Mouse (Mus musculus) right cerebral cortex, postnatal 36 days (tissue): ENCODE data around the gene Sstr4.

ENCODE experiments used
- DNase-seq, 2 experiments: peaks; one replicate each; pipeline ENCODE4 v3.0.0; 2022; ENCODE audit warnings: low spot score in 2 of 2, mixed read lengths in 1 of 2

Sstr4 gene

GRCm38 (mm10) chr2:148429001-148429505 is 33.9 kb downstream of the Sstr4 start:
- DNase-seq, result no peak

GRCm38 (mm10) chr2:148430941-148431340 is 35.8 kb downstream of the Sstr4 start:
- DNase-seq, result no peak

GRCm38 (mm10) chr2:148432346-148432745 is 37.2 kb downstream of the Sstr4 start:
- no peak for DNase-seq

DNA sequence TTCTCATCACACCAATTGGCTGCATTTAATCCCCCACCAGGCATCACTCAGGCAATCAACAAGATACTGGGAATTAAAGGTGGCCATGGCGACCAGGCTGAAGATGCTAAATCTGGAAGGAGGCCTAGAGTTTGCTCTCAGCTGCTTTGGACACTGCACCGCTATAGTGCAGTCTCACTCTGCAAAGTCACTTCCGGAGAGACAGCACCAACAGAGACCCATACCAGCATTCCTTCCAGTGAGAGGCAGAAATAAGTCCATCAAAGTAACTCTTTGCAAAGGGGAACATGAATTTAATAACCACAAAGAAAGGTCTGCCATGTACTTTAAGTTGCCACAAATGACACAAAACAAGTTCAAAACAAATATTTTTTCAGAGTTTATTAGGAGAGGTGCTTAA is 41.1 kb downstream of the Sstr4 start:
- no peak for DNase-seq

DNA sequence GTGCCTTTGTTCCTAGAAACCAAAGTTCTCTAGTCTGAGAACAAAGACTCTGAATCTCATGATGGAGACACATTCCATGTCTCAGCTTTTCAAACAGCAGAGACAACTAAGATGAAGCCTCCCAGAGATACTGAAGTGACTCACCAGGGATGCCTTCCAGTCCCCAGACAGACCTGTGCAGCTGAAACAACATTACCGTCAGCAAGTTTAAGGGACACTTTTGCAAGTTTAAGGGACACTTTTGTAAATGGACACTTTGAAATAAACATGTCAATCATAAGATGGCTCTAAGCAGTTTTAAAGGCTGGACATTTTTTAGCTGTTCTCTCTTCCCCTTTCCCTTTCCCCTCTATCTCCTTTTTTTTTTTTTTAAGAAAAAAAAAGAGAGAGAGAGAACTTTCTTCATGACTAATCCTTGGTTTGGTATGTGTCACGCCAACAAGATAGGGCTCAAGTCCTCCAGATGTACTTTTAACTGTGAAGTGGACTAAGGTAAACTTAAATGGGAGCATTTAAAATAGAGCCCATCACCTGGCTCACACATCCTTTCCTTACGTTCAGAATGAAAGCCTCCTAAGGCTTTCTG is 44.6 kb downstream of the Sstr4 start:
- DNase-seq, result no peak

- DNase-seq, result no peak
These were observed 46.3 kb downstream of the Sstr4 start for GRCm38 (mm10) chr2:148441421-148441820.

- no peak for DNase-seq
These were observed 47.0 kb downstream of the Sstr4 start for GRCm38 (mm10) chr2:148442172-148442571.

DNA sequence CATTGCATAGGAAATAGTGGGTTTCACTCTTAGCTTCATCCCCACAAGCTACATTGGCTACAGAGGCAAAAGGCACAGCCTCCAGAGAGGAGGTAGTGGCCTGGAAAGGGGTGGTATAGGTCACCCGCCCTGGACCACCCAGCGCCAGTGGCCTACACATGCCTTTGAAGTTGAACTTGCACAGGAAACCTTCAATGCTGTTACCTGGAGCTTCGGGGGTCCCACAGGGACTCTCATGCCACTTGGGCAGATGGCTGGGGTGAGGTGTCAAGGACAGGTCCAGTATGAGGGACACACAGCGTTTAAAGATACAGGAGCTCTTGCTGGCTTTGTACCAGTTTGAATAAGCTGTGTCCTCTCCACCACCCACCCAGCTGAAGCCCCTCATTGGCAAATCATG is 47.6 kb downstream of the Sstr4 start:
- DNase-seq, result no peak

DNA sequence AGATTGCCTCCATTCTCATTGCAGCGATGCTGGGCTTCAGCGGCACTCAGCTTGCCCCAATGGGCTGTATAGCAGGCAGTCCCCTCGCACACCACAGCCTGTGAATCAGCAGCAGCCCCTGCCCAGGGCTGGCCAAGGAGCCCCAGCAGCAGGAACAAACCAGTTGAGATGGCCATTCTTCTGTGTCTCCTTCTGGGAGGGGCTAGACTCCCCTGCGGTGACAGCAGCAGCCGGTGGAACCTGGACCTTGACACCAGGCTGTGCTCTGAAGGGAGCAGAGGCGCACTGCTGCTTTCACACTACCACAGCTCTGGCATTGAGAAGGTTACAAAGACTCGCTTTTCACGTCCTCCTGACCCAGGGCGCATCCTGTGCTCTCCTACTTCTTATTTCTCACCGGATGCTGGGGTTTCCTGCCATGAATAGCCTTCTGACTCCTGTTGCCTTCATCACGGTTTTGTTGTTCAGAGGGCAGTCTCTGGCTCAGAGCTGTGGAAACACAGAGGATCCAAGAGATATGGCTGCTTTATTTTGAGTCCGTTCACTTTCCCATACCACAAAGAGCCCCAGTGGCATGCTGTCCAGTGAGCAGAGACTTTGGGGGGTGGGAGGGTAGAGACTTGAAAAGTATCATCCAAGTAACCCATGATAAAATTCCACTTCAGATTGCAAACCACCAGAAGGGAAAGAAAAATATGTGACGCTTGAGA is 48.3 kb downstream of the Sstr4 start, which contains the start of gene Cd93:
Gene Cd93, minus strand, starts transcription at position 315 of the 710 bp plus-strand sequence.
- no peak for DNase-seq

- DNase-seq, result no peak
These were observed 49.3 kb downstream of the Sstr4 start for GRCm38 (mm10) chr2:148444472-148444871.

DNA sequence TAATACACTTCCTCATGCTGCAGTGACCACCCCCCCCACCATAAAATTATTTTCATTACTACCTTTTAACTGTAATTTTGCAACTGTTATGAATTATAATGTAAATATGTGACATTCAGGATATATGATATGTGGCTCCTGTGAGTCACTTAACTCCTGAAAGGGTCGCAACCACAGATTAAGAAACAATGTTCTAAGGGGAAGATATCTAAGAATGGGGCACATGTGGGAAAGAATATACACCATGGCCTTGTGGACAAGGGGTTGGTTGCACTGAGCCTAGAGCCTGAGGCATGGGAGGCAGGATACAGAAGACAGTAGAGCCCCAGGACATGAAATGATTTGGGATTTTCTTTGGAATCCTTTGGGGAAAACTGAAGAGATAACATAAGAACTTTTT is 50.5 kb downstream of the Sstr4 start:
- DNase-seq, result no peak
